Mouse (Mus musculus) kidney, adult 2 months (tissue): ENCODE results near the gene Marc2.

ENCODE experiments used
- CTCF ChIP-seq: fragments of 200-500 bp; conservative IDR thresholded peaks from 2 replicates; pipeline ENCODE4 v1.5.1; 2011; ENCODE audit warnings: low read depth, mild to moderate bottlenecking, control low read depth, low read length, moderate library complexity, mixed read lengths; ENCODE audit not compliant: insufficient read depth, insufficient read length
- POLR2A ChIP-seq: fragments of 200-500 bp; IDR thresholded peaks from one replicate; pipeline ENCODE4 v1.6.1; 2011; ENCODE audit warnings: low read depth, low read length, control low read depth

- TF ChIP-seq CTCF (peak; percentile 64), POLR2A (no peak)
Measured at GRCm38 (mm10) chr1:184771202-184771890, 74.9 kb downstream of the Marc2 start.
